Mouse (Mus musculus) myocyte (in vitro differentiated cells): ENCODE measurements around the gene Fam71a. TPM values are rescaled to one million over a fixed set of nuclear protein-coding genes. Genes with fewer than 3 reads are reported as not detected.

Source experiments
- H3K27me3 ChIP-seq: one replicate; pipeline ENCODE4 v1.6.1; 2011; ENCODE audit not compliant: control insufficient read depth, insufficient read depth, insufficient read length
- H3K36me3 ChIP-seq: one replicate; pipeline ENCODE4 v1.6.1; 2011; ENCODE audit not compliant: control insufficient read depth, insufficient read depth
- H3K4me2 ChIP-seq: one replicate; pipeline ENCODE4 v1.6.1; 2011; ENCODE audit warnings: low read depth, control low read depth
- H3K4me3 ChIP-seq: one replicate; pipeline ENCODE4 v1.5.1; 2011; ENCODE audit warnings: mild to moderate bottlenecking, control low read depth, moderate library complexity
- H3K79me2 ChIP-seq: one replicate; pipeline ENCODE4 v1.6.1; 2011; ENCODE audit not compliant: control insufficient read depth, insufficient read depth
- H3ac ChIP-seq: one replicate; pipeline ENCODE4 v1.6.1; 2011; ENCODE audit not compliant: control insufficient read depth, insufficient read length
- CEBPB ChIP-seq: IDR thresholded peaks from 2 replicates; pipeline ENCODE4 v1.6.1; 2011; ENCODE audit warnings: mild to moderate bottlenecking, moderate library complexity; ENCODE audit not compliant: poor library complexity, insufficient read depth, severe bottlenecking
- E2F4 ChIP-seq: IDR thresholded peaks from one replicate; pipeline ENCODE4 v1.6.1; 2011; ENCODE audit warnings: mild to moderate bottlenecking, control low read depth, moderate library complexity; ENCODE audit not compliant: insufficient read depth
- MAX ChIP-seq: IDR thresholded peaks from one replicate; pipeline ENCODE4 v1.6.1; 2011; ENCODE audit warnings: low read depth, mild to moderate bottlenecking, control low read depth
- MYOD1 ChIP-seq, 3 experiments: IDR thresholded peaks; one replicate each; pipeline ENCODE4 v1.6.1; 2011; ENCODE audit warnings: control low read depth in 2 of 3, low read depth in 2 of 3, mild to moderate bottlenecking in 2 of 3, moderate library complexity in 1 of 3; ENCODE audit not compliant: insufficient read length in 2 of 3, control insufficient read depth in 1 of 3
- MYOG ChIP-seq, 3 experiments: IDR thresholded peaks; one replicate each; pipeline ENCODE4 v1.6.1; 2011; ENCODE audit warnings: control low read depth in 2 of 3, low read depth in 2 of 3, mild to moderate bottlenecking in 2 of 3; ENCODE audit not compliant: insufficient read length in 2 of 3, control insufficient read depth in 1 of 3, insufficient read depth in 1 of 3
- POLR2A ChIP-seq: IDR thresholded peaks from one replicate; pipeline ENCODE4 v1.6.1; 2011; ENCODE audit warnings: low read depth, mild to moderate bottlenecking, control low read depth, moderate library complexity; ENCODE audit not compliant: insufficient read length
- POLR2AphosphoS2 ChIP-seq: IDR thresholded peaks from one replicate; pipeline ENCODE4 v1.6.1; 2011; ENCODE audit warnings: low read depth, control low read depth; ENCODE audit not compliant: insufficient read length
- REST ChIP-seq: IDR thresholded peaks from one replicate; pipeline ENCODE4 v1.6.1; 2011; ENCODE audit warnings: mild to moderate bottlenecking, control low read depth, moderate library complexity; ENCODE audit not compliant: insufficient read depth, insufficient read length
- SRF ChIP-seq: IDR thresholded peaks from one replicate; pipeline ENCODE4 v1.6.1; 2011; ENCODE audit warnings: low read depth; ENCODE audit not compliant: control insufficient read depth, insufficient read length
- TCF12 ChIP-seq: IDR thresholded peaks from one replicate; pipeline ENCODE4 v1.6.1; 2011; ENCODE audit warnings: mild to moderate bottlenecking, control low read depth; ENCODE audit not compliant: poor library complexity, insufficient read depth, severe bottlenecking
- TCF3 ChIP-seq: IDR thresholded peaks from one replicate; pipeline ENCODE4 v1.6.1; 2011; ENCODE audit warnings: low read depth, control low read depth; ENCODE audit not compliant: insufficient read length
- USF1 ChIP-seq: IDR thresholded peaks from one replicate; pipeline ENCODE4 v1.6.1; 2011; ENCODE audit warnings: low read depth, mild to moderate bottlenecking, control low read depth, moderate library complexity
- polyA plus RNA-seq: library from polyadenylated mRNA; unstranded; fragments of >200 nt; fragmentation: generic; extraction: Trizol; gene quantifications from one replicate; pipeline ENCODE4 v1.2.1, GENCODE M21; 2012; ENCODE audit warnings: missing spikeins

The Fam71a gene
- polyA plus RNA-seq, 1 experiment = not detected

DNA sequence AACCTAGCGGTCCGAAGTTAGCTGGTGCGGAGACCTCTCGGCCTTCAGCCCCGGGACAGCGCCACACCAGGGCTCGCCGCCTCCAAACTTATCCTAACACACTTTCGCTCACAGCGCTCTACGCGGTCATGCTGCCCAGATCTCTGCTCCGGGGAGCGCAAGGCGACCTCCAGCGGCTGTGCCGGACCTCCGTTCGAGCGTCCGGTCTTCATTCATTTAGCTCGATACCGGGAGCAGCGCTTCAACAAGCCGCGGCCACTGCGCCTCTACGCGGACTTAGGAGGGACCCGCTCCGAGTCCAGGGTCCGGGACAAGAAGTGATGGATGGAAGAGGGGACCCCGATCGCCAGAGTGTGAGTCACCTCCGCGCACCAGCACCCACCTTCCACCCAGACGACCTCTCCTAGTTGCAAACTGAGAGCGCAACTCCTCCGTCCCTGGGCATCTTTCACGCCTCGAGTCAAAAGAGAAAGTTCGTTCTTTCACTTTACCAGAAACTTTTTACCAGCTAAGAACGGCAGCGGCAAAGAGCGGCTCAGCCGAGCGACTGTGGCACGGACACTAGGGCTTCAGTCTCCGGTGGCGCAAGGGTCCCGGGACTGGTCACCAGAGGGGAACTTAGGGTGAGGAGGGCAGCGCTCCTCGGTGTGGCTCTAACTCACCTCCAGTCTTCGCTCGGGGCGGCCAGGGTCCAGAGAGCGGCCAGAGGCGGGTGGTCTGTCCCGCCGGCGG lies 18.0 kb upstream of the Fam71a start:
- Histone ChIP-seq H3K27me3 (peaks cover 15% of the 10 kb centered on the region), H3ac (peak overlapping the region; percentile 57), H3K4me2 (peak overlapping the region; percentile 86), H3K4me3 (peak overlapping the region; percentile 98), H3K79me2 (peaks cover 36% of the 10 kb centered on the region), H3K36me3 (peaks cover 2% of the 10 kb centered on the region)
- TF ChIP-seq REST (peak; percentile 69), CEBPB (no peak), TCF3 (no peak), SRF (no peak), POLR2AphosphoS2 (no peak), POLR2A (peak; percentile 36), TCF12 (no peak), MAX (no peak), USF1 (no peak), E2F4 (no peak), MYOG (IDR thresholded peaks at IDR 0.05; ENCODE audit: control insufficient read depth in 1 of 3, insufficient read depth in 1 of 3, insufficient read length in 2 of 3, low read depth in 2 of 3) (no peak), MYOD1 (IDR thresholded peaks at IDR 0.05; ENCODE audit: control insufficient read depth in 1 of 3, insufficient read length in 2 of 3, low read depth in 2 of 3) (peak in 1 of 3 experiments; percentile 19)

DNA sequence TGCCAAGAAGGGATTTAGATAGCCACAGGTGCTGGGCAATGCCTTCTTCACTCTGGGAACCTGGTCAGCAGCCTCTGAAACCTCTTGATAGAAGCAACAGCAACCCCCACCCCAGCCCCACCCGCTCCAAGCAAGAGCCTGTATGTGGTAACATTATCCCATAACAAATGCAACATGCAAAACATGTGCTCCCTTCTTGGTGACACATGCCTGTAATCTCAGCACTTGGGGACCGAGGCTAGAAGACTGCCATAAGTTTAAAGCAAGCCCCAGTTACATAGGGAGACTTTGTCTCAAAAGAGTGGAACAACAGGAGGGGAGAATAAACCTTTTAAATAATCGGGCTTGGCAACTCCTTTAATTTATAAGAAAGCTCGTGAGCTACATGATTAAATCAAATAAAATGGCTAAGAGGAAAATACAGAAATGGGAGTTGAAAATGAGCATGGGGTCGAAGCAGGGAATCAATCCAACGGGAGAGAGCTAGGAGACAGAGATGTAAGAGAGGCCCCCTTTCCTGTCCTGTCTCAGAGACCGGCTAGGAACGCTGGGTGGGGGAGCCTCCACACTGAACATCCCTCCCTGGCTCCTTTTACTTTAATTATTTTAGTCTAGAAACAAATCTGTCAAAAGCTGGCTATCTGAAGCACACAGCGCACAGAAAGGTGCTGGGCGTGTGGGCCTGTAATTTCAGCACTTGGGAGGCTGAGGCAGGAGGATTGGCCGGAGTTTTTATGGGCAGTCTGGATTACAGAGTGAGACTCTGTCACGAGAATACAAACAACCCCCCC lies 17.0 kb upstream of the Fam71a start:
- Histone ChIP-seq H3K36me3 (peaks cover 11% of the 10 kb centered on the region), H3K27me3 (peaks cover 15% of the 10 kb centered on the region), H3K4me3 (peak overlapping the region; percentile 98), H3K4me2 (peak overlapping the region; percentile 86), H3ac (peak overlapping the region; percentile 57), H3K79me2 (peaks cover 38% of the 10 kb centered on the region)
- TF ChIP-seq MAX (peak; percentile 75), REST (no peak), CEBPB (no peak), E2F4 (no peak), POLR2AphosphoS2 (no peak), TCF3 (no peak)

DNA sequence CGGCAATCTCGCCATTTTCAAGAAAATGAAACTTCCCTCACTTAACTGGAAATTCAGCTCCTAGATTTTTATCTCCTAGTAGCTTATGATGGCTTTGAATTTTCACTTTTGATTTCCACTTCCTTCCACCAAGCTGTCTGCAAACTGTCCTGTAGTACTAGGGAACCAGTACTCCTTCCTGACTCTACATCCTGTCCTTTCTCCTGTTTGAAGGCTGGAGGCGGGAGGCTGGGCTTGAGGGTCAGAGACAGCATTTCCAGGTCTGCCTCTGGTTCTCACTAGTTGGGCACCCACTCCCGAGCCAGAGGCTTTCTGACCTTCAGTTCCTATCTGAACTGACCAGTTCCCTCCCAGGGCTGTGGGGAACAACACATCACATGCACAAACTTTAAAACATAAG lies 15.8 kb upstream of the Fam71a start:
- TF ChIP-seq MAX (no peak), MYOD1 (IDR thresholded peaks at IDR 0.05; ENCODE audit: control insufficient read depth in 1 of 3, insufficient read length in 2 of 3, low read depth in 2 of 3) (no peak), E2F4 (no peak), POLR2AphosphoS2 (no peak), POLR2A (no peak), CEBPB (no peak), REST (no peak), TCF3 (no peak), TCF12 (no peak), SRF (no peak), MYOG (IDR thresholded peaks at IDR 0.05; ENCODE audit: control insufficient read depth in 1 of 3, insufficient read depth in 1 of 3, insufficient read length in 2 of 3, low read depth in 2 of 3) (no peak)
- Histone ChIP-seq H3ac (no peak overlapping the region), H3K36me3 (peaks cover 23% of the 10 kb centered on the region), H3K27me3 (peaks cover 13% of the 10 kb centered on the region), H3K4me3 (peak overlapping the region; percentile 98), H3K79me2 (peaks cover 38% of the 10 kb centered on the region), H3K4me2 (peak overlapping the region; percentile 86)

DNA sequence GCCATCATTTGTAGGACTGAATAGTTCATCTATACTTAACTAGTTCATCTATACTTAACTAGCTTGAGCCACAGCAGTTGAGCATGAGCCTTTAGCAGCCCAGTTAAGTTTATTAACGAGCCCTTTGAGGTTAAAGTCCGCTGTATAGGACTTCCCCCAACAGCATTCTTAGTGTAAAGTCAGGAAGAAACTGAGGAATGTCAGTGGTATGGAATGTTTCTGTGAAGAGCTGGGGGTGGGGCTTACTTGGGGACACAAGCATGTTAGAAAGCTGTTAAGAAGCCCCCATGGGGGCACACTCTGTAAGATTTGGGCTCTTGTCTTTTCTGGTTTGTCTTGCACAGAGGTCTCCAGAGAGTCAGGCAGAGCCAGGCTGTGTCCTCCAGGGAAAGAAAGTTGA lies 15.2 kb upstream of the Fam71a start:
- peaks cover 38% of the 10 kb centered on the region for H3K79me2 ChIP-seq
- TF ChIP-seq E2F4 (no peak), TCF12 (no peak), SRF (no peak), MYOD1 (IDR thresholded peaks at IDR 0.05; ENCODE audit: control insufficient read depth in 1 of 3, insufficient read length in 2 of 3, low read depth in 2 of 3) (no peak), POLR2AphosphoS2 (no peak), REST (no peak), CEBPB (no peak), USF1 (no peak), POLR2A (no peak), MYOG (IDR thresholded peaks at IDR 0.05; ENCODE audit: control insufficient read depth in 1 of 3, insufficient read depth in 1 of 3, insufficient read length in 2 of 3, low read depth in 2 of 3) (no peak), TCF3 (no peak), MAX (no peak)
- H3K4me3 ChIP-seq = peak overlapping the region; percentile 98
- peak overlapping the region; percentile 86 for H3K4me2 ChIP-seq
- H3ac ChIP-seq = no peak overlapping the region
- peaks cover 8% of the 10 kb centered on the region for H3K27me3 ChIP-seq
- H3K36me3 ChIP-seq = peaks cover 29% of the 10 kb centered on the region
